Mouse (Mus musculus) MEL (cell line): ENCODE measurements around the gene Col7a1. TPM values are rescaled to one million over a fixed set of nuclear protein-coding genes. Genes with fewer than 3 reads are reported as not detected.
A peak's percentile ranks its signal among the peaks of the same experiment; 100 is the strongest.

Source experiments
- DNase-seq: peaks from one replicate; pipeline ENCODE4 v3.0.0; 2011; ENCODE audit warnings: low read depth, low spot score
- H3K27ac ChIP-seq: 2 replicates; pipeline ENCODE4 v1.5.1; 2012; ENCODE audit warnings: low read depth, mild to moderate bottlenecking, control low read depth, low read length, moderate library complexity; ENCODE audit not compliant: control insufficient read depth
- H3K27me3 ChIP-seq, 2 experiments: fragments of 150-350 bp in 1 of 2; sonication (generic) in 1 of 2; 2 replicates each; pipeline ENCODE4 v1.6.1; 2012; ENCODE audit warnings: low read length in 2 of 2, mild to moderate bottlenecking in 2 of 2, improper control_type of control experiment in 1 of 2, moderate library complexity in 1 of 2; ENCODE audit not compliant: insufficient read depth in 2 of 2, control insufficient read depth in 1 of 2
- H3K36me3 ChIP-seq, 2 experiments: 2 replicates each; pipeline ENCODE4 v1.6.1; 2012 to 2014; ENCODE audit warnings: low read length in 2 of 2, improper control_type of control experiment in 1 of 2, inconsistent platforms in 1 of 2, mild to moderate bottlenecking in 1 of 2; ENCODE audit not compliant: insufficient read depth in 2 of 2, control insufficient read depth in 1 of 2
- H3K4me1 ChIP-seq, 2 experiments: fragments of 150-350 bp in 1 of 2; sonication (generic) in 1 of 2; 2 replicates each; pipeline ENCODE4 v1.6.1; 2012; ENCODE audit warnings: low read length in 2 of 2, improper control_type of control experiment in 1 of 2, mild to moderate bottlenecking in 1 of 2; ENCODE audit not compliant: insufficient read depth in 2 of 2, control insufficient read depth in 1 of 2
- H3K4me3 ChIP-seq, 2 experiments: fragments of 150-350 bp in 1 of 2; sonication (generic) in 1 of 2; 2 replicates each; pipeline ENCODE4 v1.5.1; 2012; ENCODE audit warnings: low read depth in 2 of 2, low read length in 2 of 2, mild to moderate bottlenecking in 2 of 2, moderate library complexity in 2 of 2, control low read depth in 1 of 2, improper control_type of control experiment in 1 of 2; ENCODE audit not compliant: control insufficient read depth in 1 of 2, insufficient read depth in 1 of 2
- H3K79me2 ChIP-seq: 2 replicates; pipeline ENCODE4 v1.6.1; 2012; ENCODE audit warnings: mild to moderate bottlenecking, low read length, moderate library complexity; ENCODE audit not compliant: control insufficient read depth, poor library complexity, insufficient read depth
- H3K9ac ChIP-seq: 2 replicates; pipeline ENCODE4 v1.6.1; 2012; ENCODE audit warnings: low read depth, mild to moderate bottlenecking, control low read depth, low read length, moderate library complexity; ENCODE audit not compliant: control insufficient read depth, poor library complexity, severe bottlenecking
- H3K9me3 ChIP-seq: fragments of 150-350 bp; sonication (generic); replicated peaks from 2 replicates; pipeline ENCODE4 v1.6.1; 2012; ENCODE audit warnings: mild to moderate bottlenecking, low read length, improper control_type of control experiment, moderate library complexity; ENCODE audit not compliant: insufficient read depth
- CTCF ChIP-seq, 3 experiments: IDR thresholded peaks in 2 of 3; conservative IDR thresholded peaks in 1 of 3; 2 replicates each; pipeline ENCODE4 v1.5.1; 2011 to 2012; ENCODE audit warnings: low read length in 3 of 3, low read depth in 2 of 3, mild to moderate bottlenecking in 2 of 3, improper control_type of control experiment in 1 of 3, inconsistent platforms in 1 of 3, mixed read lengths in 1 of 3, moderate library complexity in 1 of 3; ENCODE audit not compliant: control insufficient read depth in 1 of 3, insufficient read depth in 1 of 3, poor library complexity in 1 of 3, severe bottlenecking in 1 of 3
- ETS1 ChIP-seq: IDR thresholded peaks from 2 replicates; pipeline ENCODE4 v1.6.1; 2012; ENCODE audit warnings: low read depth, mild to moderate bottlenecking, inconsistent platforms, low read length, improper control_type of control experiment, moderate library complexity
- HCFC1 ChIP-seq: IDR thresholded peaks from 2 replicates; pipeline ENCODE4 v1.6.1; 2012; ENCODE audit warnings: low read depth, mild to moderate bottlenecking, inconsistent platforms, low read length, improper control_type of control experiment, moderate library complexity
- JUND ChIP-seq: IDR thresholded peaks from 2 replicates; pipeline ENCODE4 v1.6.1; 2011; ENCODE audit warnings: low read depth, mild to moderate bottlenecking, improper control_type of control experiment, low read length
- MAX ChIP-seq: IDR thresholded peaks from 2 replicates; pipeline ENCODE4 v1.6.1; 2011; ENCODE audit warnings: low read length, improper control_type of control experiment
- MAZ ChIP-seq: IDR thresholded peaks from 2 replicates; pipeline ENCODE4 v1.6.1; 2012; ENCODE audit warnings: low read depth, mild to moderate bottlenecking, inconsistent platforms, low read length, improper control_type of control experiment
- MEF2A ChIP-seq: IDR thresholded peaks from 2 replicates; pipeline ENCODE4 v1.6.1; 2014; ENCODE audit warnings: low read depth, mild to moderate bottlenecking, inconsistent platforms, low read length, improper control_type of control experiment; ENCODE audit not compliant: poor library complexity, insufficient replicate concordance, severe bottlenecking; ENCODE audit errors: extremely low read depth
- POLR2AphosphoS5 ChIP-seq: IDR thresholded peaks from 2 replicates; pipeline ENCODE4 v1.6.1; 2012; ENCODE audit warnings: low read depth, borderline replicate concordance, mild to moderate bottlenecking, inconsistent platforms, low read length, moderate library complexity, mixed read lengths
- RAD21 ChIP-seq: IDR thresholded peaks from 2 replicates; pipeline ENCODE4 v1.6.1; 2011; ENCODE audit warnings: mild to moderate bottlenecking, low read depth, low read length, improper control_type of control experiment
- SIN3A ChIP-seq: IDR thresholded peaks from 2 replicates; pipeline ENCODE4 v1.6.1; 2012; ENCODE audit warnings: low read length, improper control_type of control experiment, inconsistent platforms
- SMC3 ChIP-seq: IDR thresholded peaks from 2 replicates; pipeline ENCODE4 v1.6.1; 2011; ENCODE audit warnings: low read depth, low read length, improper control_type of control experiment
- ZC3H11A ChIP-seq: IDR thresholded peaks from 2 replicates; pipeline ENCODE4 v1.6.1; 2012; ENCODE audit warnings: low read depth, mild to moderate bottlenecking, inconsistent platforms, low read length, improper control_type of control experiment
- ZNF384 ChIP-seq: IDR thresholded peaks from 2 replicates; pipeline ENCODE4 v1.6.1; 2012; ENCODE audit warnings: low read depth, mild to moderate bottlenecking, inconsistent platforms, low read length, improper control_type of control experiment
- polyA plus RNA-seq, 2 experiments: library from polyadenylated mRNA; stranded (reverse) in 1 of 2; unstranded in 1 of 2; fragments of >175 nt in 1 of 2; fragments of >200 nt in 1 of 2; gene quantifications; 2 replicates each; pipeline versions ENCODE4 v1.2.1 to v1.2.4; 2012; ENCODE audit warnings: low replicate concordance in 2 of 2, low read depth in 1 of 2; ENCODE audit not compliant: insufficient read length in 2 of 2, insufficient read depth in 1 of 2, missing spikeins in 1 of 2
- total RNA-seq: library from RNA; depleted of rRNA; stranded (reverse); fragments of 300-350 nt; gene quantifications from 2 replicates; pipeline ENCODE4 v1.2.3, GENCODE M21; 2012

Gene Col7a1
- total and polyA plus RNA-seq, 3 experiments, result 1.2 to 2.6 TPM; not detected in 1

DNA sequence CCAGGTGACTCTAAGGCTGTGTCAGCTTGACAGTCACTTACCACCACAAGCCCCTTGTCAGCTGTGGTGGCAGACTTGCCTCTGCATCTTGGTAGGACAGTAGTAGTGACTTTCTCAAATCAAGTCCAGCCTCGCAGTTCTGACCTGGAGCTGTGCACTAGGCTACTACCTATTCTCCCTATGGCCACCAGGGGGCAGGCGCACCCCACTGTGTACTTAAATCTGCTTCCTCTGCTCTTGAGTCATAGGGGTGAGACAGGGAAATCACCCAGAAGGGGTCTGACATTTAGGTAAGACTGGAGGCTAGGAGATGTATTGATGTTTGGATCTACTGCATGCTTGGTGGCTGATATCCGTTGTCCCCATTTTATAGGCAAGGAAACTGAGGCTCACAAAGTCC lies 47.3 kb downstream of the Col7a1 start:
- H3K27me3 ChIP-seq, result no peaks in the 10 kb centered on the region
- H3K4me3 ChIP-seq, result no peak overlapping the region
- no peaks in the 10 kb centered on the region for H3K79me2 ChIP-seq
- H3K4me1 ChIP-seq, result peaks cover 6 to 22% of the 10 kb centered on the region in 2 experiments
- H3K9me3 ChIP-seq, result no peaks in the 10 kb centered on the region
- H3K9ac ChIP-seq, result no peak overlapping the region
- TF ChIP-seq MEF2A (no peak), CTCF (IDR thresholded peaks at IDR 0.05 in 2 of 3, conservative IDR thresholded peaks at IDR 0.05 in 1 of 3; ENCODE audit: control insufficient read depth in 1 of 3, insufficient read depth in 1 of 3, low read depth in 2 of 3, low read length in 3 of 3, poor library complexity in 1 of 3, severe bottlenecking in 1 of 3) (peak; percentile 95 to 99 (median 97)), ZC3H11A (peak; percentile 61), MAZ (no peak), SMC3 (peak; percentile 76), RAD21 (peak; percentile 87), ETS1 (no peak)
- peak; percentile 88 for DNase-seq
- H3K27ac ChIP-seq, result no peak overlapping the region
- H3K36me3 ChIP-seq, result peaks cover 0 to 13% of the 10 kb centered on the region in 2 experiments; a peak in 2 of 4 replicates

DNA sequence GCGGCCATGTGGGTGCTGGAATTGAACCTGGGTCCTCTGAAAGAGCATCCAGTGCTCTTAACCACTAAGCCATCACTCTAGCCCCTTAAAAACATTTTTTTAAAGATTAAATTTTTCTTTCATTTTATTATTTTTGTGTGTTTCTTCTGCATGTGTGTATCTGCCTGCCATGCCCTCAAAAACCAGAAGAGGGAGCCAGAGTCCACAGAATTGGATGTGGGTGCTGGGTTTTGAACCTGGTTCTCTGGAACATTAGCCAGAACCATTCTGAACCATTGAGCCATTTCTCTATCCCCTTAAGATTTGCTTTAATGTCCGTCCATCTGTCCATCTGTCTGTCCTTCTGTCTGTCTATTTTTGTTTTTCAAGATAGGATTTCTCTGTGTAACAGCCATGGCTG lies 49.8 kb downstream of the Col7a1 start:
- no peaks in the 10 kb centered on the region for H3K27me3 ChIP-seq
- no peaks in the 10 kb centered on the region for H3K9me3 ChIP-seq
- H3K79me2 ChIP-seq, result no peaks in the 10 kb centered on the region
- no peak overlapping the region for H3K4me3 ChIP-seq
- no peak overlapping the region for H3K27ac ChIP-seq
- H3K9ac ChIP-seq, result no peak overlapping the region
- peaks cover 0 to 12% of the 10 kb centered on the region in 2 experiments; a peak in 2 of 4 replicates for H3K36me3 ChIP-seq
- peaks cover 4 to 14% of the 10 kb centered on the region in 2 experiments for H3K4me1 ChIP-seq
- peak; percentile 66 for DNase-seq
- TF ChIP-seq RAD21, result peak; percentile 99
- TF ChIP-seq ZC3H11A, result peak; percentile 83
- TF ChIP-seq JUND, result peak; percentile 60; the same call in 1 of the 2 replicates
- no peak for TF ChIP-seq ZNF384
- TF ChIP-seq HCFC1, result no peak
- TF ChIP-seq CTCF (IDR thresholded peaks at IDR 0.05 in 2 of 3, conservative IDR thresholded peaks at IDR 0.05 in 1 of 3; ENCODE audit: control insufficient read depth in 1 of 3, insufficient read depth in 1 of 3, low read depth in 2 of 3, low read length in 3 of 3, poor library complexity in 1 of 3, severe bottlenecking in 1 of 3), result peak; percentile 81 to 96 (median 82)
- TF ChIP-seq SIN3A, result peak; percentile 48
- peak; percentile 85 for TF ChIP-seq SMC3

- Histone ChIP-seq H3K79me2 (no peaks in the 10 kb centered on the region), H3K27me3 (no peaks in the 10 kb centered on the region), H3K9me3 (no peaks in the 10 kb centered on the region), H3K9ac (no peak overlapping the region), H3K27ac (no peak overlapping the region), H3K4me3 (no peak overlapping the region), H3K4me1 (no peaks in the 10 kb centered on the region), H3K36me3 (no peaks in the 10 kb centered on the region)
- no peak for DNase-seq
- TF ChIP-seq MAX, result no peak
- TF ChIP-seq ZNF384, result no peak
- TF ChIP-seq POLR2AphosphoS5, result no peak
- no peak for TF ChIP-seq SIN3A
These were observed 53.8 kb downstream of the Col7a1 start for GRCm38 (mm10) chr9:109007025-109007780.
